8 mouse cellular contexts compared by ENCODE assay signal in the genomic region with DNA sequence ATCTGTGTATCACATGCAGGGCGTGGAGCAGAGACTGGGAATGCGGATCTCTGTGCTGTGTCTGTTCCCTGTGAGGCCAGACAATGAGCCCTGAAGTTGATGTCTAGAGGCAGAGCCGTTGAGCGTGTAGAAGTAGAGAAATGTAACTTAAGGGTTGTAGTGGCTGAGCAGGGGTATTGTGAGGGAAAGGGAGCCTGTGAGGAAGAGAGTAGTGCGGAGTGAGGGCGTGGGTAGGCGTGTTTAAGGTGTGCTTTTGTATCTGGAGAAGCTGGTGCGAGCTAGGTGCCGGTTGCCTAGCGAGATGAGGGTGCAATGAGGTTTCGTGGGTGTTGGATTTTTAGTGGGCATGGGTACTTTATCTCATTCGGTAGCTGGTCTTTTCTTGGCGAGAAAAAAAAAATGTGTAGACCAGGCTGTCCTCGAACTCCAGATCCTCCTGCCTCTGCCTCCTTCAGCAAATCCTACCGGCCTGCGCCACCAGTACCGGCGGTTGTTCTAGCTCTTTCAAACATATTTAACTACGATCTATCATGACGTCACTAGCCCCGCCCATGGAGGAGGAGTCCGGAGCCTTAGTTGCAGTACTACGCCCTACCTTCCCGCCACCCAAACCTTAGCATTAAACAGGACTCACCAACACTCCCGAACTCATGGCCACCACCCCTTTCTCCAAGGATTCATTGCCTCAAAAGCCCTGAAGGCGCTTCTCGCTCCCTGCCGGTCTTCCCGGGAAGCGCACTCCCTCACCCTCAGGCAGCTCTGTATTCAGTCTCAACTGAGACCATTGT. TPM values are rescaled to one million over a fixed set of nuclear protein-coding genes. Genes with fewer than 3 reads are reported as not detected.
DNase-seq lines count a peak whose midpoint lies in the region; ATAC-seq lines count a peak whose summit lies in the region.

No protein-coding gene starts in this region.

- peak overlapping the region; percentile 88 for H3K27ac ChIP-seq in hindbrain, embryonic 12.5 days

- H3K9ac ChIP-seq in hindbrain, embryonic 12.5 days: peak overlapping the region; percentile 66

- peak; percentile 90 for ATAC-seq in hindbrain, embryonic 12.5 days (ENCODE audit: low FRiP score)

- 0 out of 2 replicates have a peak, but pooled peaks cover 3% of the 10 kb centered on the region for H3K4me1 ChIP-seq in hindbrain, embryonic 12.5 days

- H3K27me3 ChIP-seq in hindbrain, embryonic 12.5 days: no peaks in the 10 kb centered on the region

- no peaks in the 10 kb centered on the region for H3K9me3 ChIP-seq in hindbrain, embryonic 12.5 days (replicated peaks)

- H3K4me3 ChIP-seq in hindbrain, embryonic 12.5 days: peak overlapping the region; percentile 49

- peak overlapping the region; percentile 59 for H3K4me2 ChIP-seq in hindbrain, embryonic 12.5 days (replicated peaks)

- WGBS in hindbrain, embryonic 12.5 days: 2% methylated on average over 30 of the region's 30 CpGs

- DNase-seq in Muller cell, postnatal 12 days (ENCODE audit: inconsistent ontology term): peak; percentile 98
- peak; percentile 99 for DNase-seq in cerebellum, adult 9-11 months
- DNase-seq in frontal cortex, adult 2 months (ENCODE audit: extremely low spot score in 1 of 2, low spot score in 1 of 2): peak; percentile 98 to 99
- peak; percentile 95 to 98 for DNase-seq in layer of hippocampus, postnatal 14 days (ENCODE audit: low spot score in 2 of 2)
- DNase-seq in lung, postnatal 14 days: peak; percentile 90
- peak; percentile 90 for DNase-seq in retina, adult 2 months (ENCODE audit: low read depth, low spot score)
- peak; percentile 87 to 90 for DNase-seq in thymus, postnatal 36 days

- no peaks in the 10 kb centered on the region for H3K36me3 ChIP-seq in hindbrain, embryonic 12.5 days

RNA-seq across cellular contexts. Expression of gene Klrb1c, which starts 25.1 kb away (rescaled TPM):
- 0.08 TPM in 1 of 2 replicates, not detected in the other for polyA plus RNA-seq in frontal cortex, adult 2 months (2012; rRNA removed)
- not detected in 2 replicates for polyA plus RNA-seq in hindbrain, embryonic 12.5 days (2016; fragmentation: Nextera tagmentation; extraction: Ambion mirVana)
- total RNA-seq in layer of hippocampus, postnatal 14 days (2021): not detected

RNA-seq across cellular contexts. Expression of gene Klrb1, which starts 41.1 kb away (rescaled TPM):
- polyA plus RNA-seq in frontal cortex, adult 2 months (2012; rRNA removed): 0.15 TPM in 1 of 2 replicates, not detected in the other
- not detected in 2 replicates for polyA plus RNA-seq in hindbrain, embryonic 12.5 days (2016; fragmentation: Nextera tagmentation; extraction: Ambion mirVana)
- total RNA-seq in layer of hippocampus, postnatal 14 days (2021): 1 to 10 TPM; 2.0 to 2.9 TPM

Comparison
In these comparisons a context has a peak if more than half of its experiments do, and no peak if none do; other contexts are left out.
1. Peak in every context shown above with its lines: DNase-seq, ATAC-seq, H3K4me3 ChIP-seq and H3K27ac ChIP-seq.